Mouse (Mus musculus) layer of hippocampus, postnatal 14 days (tissue): ENCODE data around the gene Dnm1. TPM values are rescaled to one million over a fixed set of nuclear protein-coding genes. Genes with fewer than 3 reads are reported as not detected.

ENCODE experiments used
- DNase-seq, 2 experiments: peaks; one replicate each; pipeline ENCODE4 v3.0.0; 2021 to 2022; ENCODE audit warnings: low spot score in 2 of 2, mixed read lengths in 1 of 2
- total RNA-seq, 2 experiments: library from RNA; stranded (reverse); gene quantifications; 2 replicates each; pipeline ENCODE4 v1.2.3; 2021

Dnm1 gene
- total RNA-seq, 2 experiments from 2014 or later = 1,139 to 1,143 TPM

DNA sequence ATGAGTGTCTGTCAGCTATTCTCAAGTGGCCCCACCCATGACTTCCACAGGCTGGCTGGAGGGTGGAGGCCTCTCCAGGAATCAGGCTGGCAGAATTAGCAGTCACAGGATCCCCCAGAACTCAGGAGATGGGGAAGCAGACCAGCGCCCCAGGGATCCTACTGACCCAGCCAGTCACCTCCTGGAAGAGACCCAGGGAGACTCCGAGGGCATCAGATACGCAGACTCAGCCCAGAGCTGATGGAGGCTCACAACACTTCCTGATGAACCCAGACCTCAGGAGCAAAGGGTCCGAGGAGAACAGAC lies 11.6 kb downstream of the Dnm1 start:
- no peak for DNase-seq

- no peak for DNase-seq
Observed at GRCm38 (mm10) chr2:32340836-32341633, 12.1 kb downstream of the Dnm1 start.

GRCm38 (mm10) chr2:32339912-32340642 lies 13.1 kb downstream of the Dnm1 start:
- no peak for DNase-seq

DNA sequence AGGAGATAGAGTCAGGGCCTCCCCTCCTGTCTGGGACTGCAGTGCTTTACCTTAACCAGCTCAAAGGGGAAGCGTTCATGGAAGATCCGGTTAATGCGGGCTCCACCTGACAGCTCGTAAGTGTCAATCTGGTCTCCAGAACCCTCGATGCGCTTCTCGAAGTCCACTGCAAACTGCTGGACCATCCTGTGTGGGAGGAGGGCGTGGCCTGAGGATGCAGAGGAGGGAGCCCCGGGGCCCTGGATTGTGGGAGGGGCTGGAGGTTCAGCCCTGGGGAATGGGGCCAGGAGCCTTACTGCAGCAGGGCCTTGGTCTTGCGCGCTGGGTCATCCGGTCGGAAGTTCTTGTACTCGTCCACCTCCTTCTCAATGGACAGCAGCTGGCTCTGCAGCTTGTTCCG lies 17.2 kb downstream of the Dnm1 start:
- DNase-seq = no peak

DNA sequence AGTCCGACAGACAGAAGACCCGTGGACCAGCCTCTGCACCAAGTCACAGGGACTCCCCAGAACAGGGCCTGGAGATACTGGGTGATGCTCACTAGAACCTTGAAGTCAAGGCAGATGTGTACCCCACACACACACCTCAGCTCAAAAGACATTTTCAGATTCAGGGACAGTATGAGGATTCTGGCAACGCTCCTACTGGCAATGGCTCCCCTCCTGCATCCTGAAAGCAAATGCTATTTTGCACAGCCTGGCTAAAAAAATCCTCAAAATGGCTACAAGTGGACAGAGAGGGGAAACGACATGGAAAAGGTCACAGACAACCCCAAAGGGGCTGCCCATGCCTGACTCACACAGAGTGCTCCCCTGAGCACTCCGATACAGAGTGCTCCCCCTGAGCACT lies 21.0 kb downstream of the Dnm1 start:
- DNase-seq = no peak

GRCm38 (mm10) chr2:32329531-32329930 lies 23.6 kb downstream of the Dnm1 start:
- no peak for DNase-seq

GRCm38 (mm10) chr2:32328911-32329460 lies 24.2 kb downstream of the Dnm1 start:
- no peak for DNase-seq

GRCm38 (mm10) chr2:32327200-32327599 lies 25.9 kb downstream of the Dnm1 start:
- no peak for DNase-seq

GRCm38 (mm10) chr2:32325342-32325741 lies 27.8 kb downstream of the Dnm1 start:
- no peak for DNase-seq

GRCm38 (mm10) chr2:32324322-32324721 lies 28.8 kb downstream of the Dnm1 start:
- no peak for DNase-seq

GRCm38 (mm10) chr2:32322754-32323741 lies 30.1 kb downstream of the Dnm1 start:
- DNase-seq = no peak

- no peak for DNase-seq
Observed at GRCm38 (mm10) chr2:32321591-32322298, 31.4 kb downstream of the Dnm1 start.

- no peak for DNase-seq
Observed at GRCm38 (mm10) chr2:32320721-32321120, 32.4 kb downstream of the Dnm1 start.

- DNase-seq = no peak
Observed at GRCm38 (mm10) chr2:32319586-32320580, 33.3 kb downstream of the Dnm1 start.

DNA sequence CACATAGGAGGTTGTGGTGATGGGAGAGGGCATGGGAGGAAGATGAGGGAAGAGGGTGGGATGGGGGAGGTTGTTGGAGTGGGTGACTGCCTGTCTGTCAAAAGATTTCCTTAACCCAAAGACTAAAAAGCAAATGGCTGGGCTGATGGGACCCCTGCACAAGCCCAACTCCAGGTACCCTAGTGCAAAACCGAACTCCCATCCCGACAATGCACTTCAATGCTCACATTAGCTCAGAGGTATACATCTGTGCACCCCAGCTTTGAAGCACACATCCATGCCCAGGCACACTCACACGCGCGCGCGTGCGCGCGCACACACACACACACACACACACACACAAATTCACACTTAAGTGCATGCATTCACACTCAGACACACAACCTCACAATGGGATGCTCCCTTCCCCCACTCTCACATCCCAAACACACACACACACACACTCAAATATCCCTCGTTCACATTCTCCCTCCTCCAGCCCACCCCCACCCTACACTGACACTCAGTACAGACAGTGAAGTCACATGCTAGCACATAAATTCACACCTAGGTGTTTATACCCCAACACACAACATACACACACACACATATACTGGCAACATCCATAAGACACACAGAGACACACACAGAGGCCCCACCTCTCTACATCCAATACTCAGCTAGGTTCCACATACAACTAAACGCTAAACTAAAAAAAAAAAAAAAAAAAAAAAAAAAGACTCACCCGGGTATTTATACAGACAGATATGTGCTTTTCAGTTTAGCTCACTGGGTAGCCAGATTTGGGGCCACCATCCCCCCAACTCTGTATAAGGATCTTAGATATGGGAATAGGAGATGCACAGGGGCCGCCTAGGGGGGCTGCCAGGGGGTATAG lies 34.2 kb downstream of the Dnm1 start:
- DNase-seq = no peak

DNA sequence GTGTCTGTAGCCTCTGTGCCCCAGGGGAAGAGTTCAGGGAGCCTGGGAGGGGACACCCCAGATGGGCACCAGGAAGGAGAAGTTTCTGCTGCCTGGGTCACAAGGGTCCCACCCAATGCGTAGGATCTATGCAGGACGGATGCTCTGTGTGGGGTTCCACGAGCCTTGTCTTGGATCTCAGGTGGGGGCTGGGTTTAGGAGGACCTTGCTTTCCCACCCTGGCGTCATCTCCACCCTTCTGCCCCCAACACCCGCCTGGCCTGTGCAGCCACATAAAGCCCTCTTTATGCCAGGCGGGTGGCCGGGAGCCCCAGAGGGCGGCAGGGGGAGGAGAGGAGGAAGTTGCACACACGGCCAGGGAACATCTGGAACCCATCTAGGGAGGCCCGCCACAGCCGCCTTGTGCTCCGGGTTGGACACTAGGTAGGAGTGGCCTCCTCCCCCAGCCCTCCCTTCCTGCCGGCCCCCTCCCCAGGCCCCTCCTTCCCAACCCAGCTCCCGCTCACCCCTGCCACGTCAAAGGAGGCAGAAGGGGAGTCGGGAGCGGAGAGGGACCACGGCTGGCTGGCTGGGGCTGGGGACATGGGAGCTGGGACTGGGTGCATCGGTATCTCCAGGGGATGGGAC lies 35.2 kb downstream of the Dnm1 start:
- no peak for DNase-seq

GRCm38 (mm10) chr2:32316887-32317656 lies 36.1 kb downstream of the Dnm1 start:
- no peak for DNase-seq
